Mouse (Mus musculus): ENCODE measurements at regions not wholly inside any gene's neighbourhood (a gene's known extent, or its start where the extent isn't known, plus 50 kb on each side); places are given as distances from the start of the nearest gene placed in this dataset.

- H3K27ac ChIP-seq: no peak overlapping the region
- WGBS (ENCODE audit: insufficient replicate concordance): 61% methylated on average over 6 of the region's 6 CpGs
- no peaks in the 10 kb centered on the region for H3K36me3 ChIP-seq (replicated peaks; ENCODE audit: control insufficient read depth, insufficient read depth, low read depth)
- no peak overlapping the region for H3K9ac ChIP-seq (replicated peaks)
- TF ChIP-seq EP300 (IDR thresholded peaks at IDR 0.05; ENCODE audit: low read depth): no peak
- TF ChIP-seq CTCF (IDR thresholded peaks at IDR 0.05; ENCODE audit: low read depth): no peak
- no peak overlapping the region for H3K4me3 ChIP-seq (ENCODE audit: insufficient read depth in 1 of 2, low read depth in 2 of 2, low read length in 2 of 2)
- no peaks in the 10 kb centered on the region; the same call in 1 of the 2 replicates for H3K27me3 ChIP-seq (ENCODE audit: control insufficient read depth, insufficient read depth, low read length)
- no peaks in the 10 kb centered on the region for H3K9me3 ChIP-seq (ENCODE audit: control insufficient read depth, low read length)
- H3K4me2 ChIP-seq (ENCODE audit: low read depth): no peak overlapping the region
- no peak for DNase-seq (ENCODE audit: low read depth in 3 of 3, low spot score in 3 of 3)
- no peaks in the 10 kb centered on the region for H3K4me1 ChIP-seq (replicated peaks; ENCODE audit: control insufficient read depth in 2 of 2, insufficient read depth in 2 of 2, low read length in 1 of 2)
- ATAC-seq (ENCODE audit: insufficient read depth): no peak
Observed at GRCm38 (mm10) chr7:117278388-117278961, 102.3 kb upstream of the Xylt1 start.

- Histone ChIP-seq H3K9me3 (ENCODE audit: control insufficient read depth, low read length) (no peaks in the 10 kb centered on the region), H3K9ac (replicated peaks) (no peak overlapping the region), H3K4me1 (replicated peaks; ENCODE audit: control insufficient read depth in 2 of 2, insufficient read depth in 2 of 2, low read length in 1 of 2) (no peaks in the 10 kb centered on the region), H3K27me3 (ENCODE audit: control insufficient read depth, insufficient read depth, low read length) (no peaks in the 10 kb centered on the region; the same call in 1 of the 2 replicates), H3K36me3 (replicated peaks; ENCODE audit: control insufficient read depth, insufficient read depth, low read depth) (no peaks in the 10 kb centered on the region), H3K4me3 (ENCODE audit: insufficient read depth in 1 of 2, low read depth in 2 of 2, low read length in 2 of 2) (no peak overlapping the region), H3K27ac (no peak overlapping the region), H3K4me2 (ENCODE audit: low read depth) (no peak overlapping the region)
- no peak for ATAC-seq (ENCODE audit: insufficient read depth)
- DNase-seq (ENCODE audit: low read depth in 3 of 3, low spot score in 3 of 3): no peak
- 70% methylated on average over 1 of the region's 1 CpGs for WGBS (ENCODE audit: insufficient replicate concordance)
- TF ChIP-seq EP300 (IDR thresholded peaks at IDR 0.05; ENCODE audit: low read depth) (no peak), CTCF (IDR thresholded peaks at IDR 0.05; ENCODE audit: low read depth) (no peak)
Observed at GRCm38 (mm10) chr7:117282194-117282593, 98.6 kb upstream of the Xylt1 start.

- ATAC-seq (ENCODE audit: insufficient read depth): no peak
- no peak overlapping the region for H3K4me2 ChIP-seq (ENCODE audit: low read depth)
- H3K36me3 ChIP-seq (replicated peaks; ENCODE audit: control insufficient read depth, insufficient read depth, low read depth): no peaks in the 10 kb centered on the region
- peaks cover 5% of the 10 kb centered on the region; the same call in 1 of the 2 replicates for H3K27me3 ChIP-seq (ENCODE audit: control insufficient read depth, insufficient read depth, low read length)
- TF ChIP-seq CTCF (IDR thresholded peaks at IDR 0.05; ENCODE audit: low read depth) (no peak), EP300 (IDR thresholded peaks at IDR 0.05; ENCODE audit: low read depth) (no peak)
- H3K27ac ChIP-seq: no peak overlapping the region
- no peaks in the 10 kb centered on the region for H3K9me3 ChIP-seq (ENCODE audit: control insufficient read depth, low read length)
- no peak overlapping the region for H3K4me3 ChIP-seq (ENCODE audit: insufficient read depth in 1 of 2, low read depth in 2 of 2, low read length in 2 of 2)
- H3K9ac ChIP-seq (replicated peaks): no peak overlapping the region
- WGBS (ENCODE audit: insufficient replicate concordance): 45% methylated on average over 3 of the region's 3 CpGs
- H3K4me1 ChIP-seq (replicated peaks; ENCODE audit: control insufficient read depth in 2 of 2, insufficient read depth in 2 of 2, low read length in 1 of 2): no peaks in the 10 kb centered on the region
- DNase-seq (ENCODE audit: low read depth in 3 of 3, low spot score in 3 of 3): no peak
Observed at GRCm38 (mm10) chr7:117285206-117285605, 95.6 kb upstream of the Xylt1 start.

GRCm38 (mm10) chr7:117285985-117286384 is 94.8 kb upstream of the Xylt1 start:
- no peak for TF ChIP-seq CTCF (IDR thresholded peaks at IDR 0.05; ENCODE audit: low read depth)
- no peak for TF ChIP-seq EP300 (IDR thresholded peaks at IDR 0.05; ENCODE audit: low read depth)
- no peak for ATAC-seq (ENCODE audit: insufficient read depth)
- WGBS (ENCODE audit: insufficient replicate concordance): 56% methylated on average over 5 of the region's 5 CpGs
- Histone ChIP-seq H3K9me3 (ENCODE audit: control insufficient read depth, low read length) (no peaks in the 10 kb centered on the region), H3K4me2 (ENCODE audit: low read depth) (no peak overlapping the region), H3K36me3 (replicated peaks; ENCODE audit: control insufficient read depth, insufficient read depth, low read depth) (no peaks in the 10 kb centered on the region), H3K4me3 (ENCODE audit: insufficient read depth in 1 of 2, low read depth in 2 of 2, low read length in 2 of 2) (no peak overlapping the region), H3K4me1 (replicated peaks; ENCODE audit: control insufficient read depth in 2 of 2, insufficient read depth in 2 of 2, low read length in 1 of 2) (no peaks in the 10 kb centered on the region), H3K27ac (no peak overlapping the region), H3K9ac (replicated peaks) (no peak overlapping the region), H3K27me3 (ENCODE audit: control insufficient read depth, insufficient read depth, low read length) (peaks cover 5% of the 10 kb centered on the region; the same call in 1 of the 2 replicates)
- DNase-seq (ENCODE audit: low read depth in 3 of 3, low spot score in 3 of 3): peak; percentile 3 to 12 (median 12)

- Histone ChIP-seq H3K27ac (no peak overlapping the region), H3K4me2 (ENCODE audit: low read depth) (no peak overlapping the region), H3K4me1 (replicated peaks; ENCODE audit: control insufficient read depth in 2 of 2, insufficient read depth in 2 of 2, low read length in 1 of 2) (no peaks in the 10 kb centered on the region), H3K9me3 (ENCODE audit: control insufficient read depth, low read length) (no peaks in the 10 kb centered on the region), H3K9ac (replicated peaks) (no peak overlapping the region), H3K36me3 (replicated peaks; ENCODE audit: control insufficient read depth, insufficient read depth, low read depth) (no peaks in the 10 kb centered on the region), H3K27me3 (ENCODE audit: control insufficient read depth, insufficient read depth, low read length) (no peaks in the 10 kb centered on the region), H3K4me3 (ENCODE audit: insufficient read depth in 1 of 2, low read depth in 2 of 2, low read length in 2 of 2) (no peak overlapping the region)
- WGBS (ENCODE audit: insufficient replicate concordance): 35% methylated on average over 2 of the region's 2 CpGs
- ATAC-seq (ENCODE audit: insufficient read depth): no peak
- TF ChIP-seq EP300 (IDR thresholded peaks at IDR 0.05; ENCODE audit: low read depth): no peak
- peak; percentile 21 for TF ChIP-seq CTCF (IDR thresholded peaks at IDR 0.05; ENCODE audit: low read depth)
- no peak for DNase-seq (ENCODE audit: low read depth in 3 of 3, low spot score in 3 of 3)
Observed at GRCm38 (mm10) chr7:117303705-117304104, 77.1 kb upstream of the Xylt1 start.
